Mouse (Mus musculus) erythroblast, adult 5-6 weeks (primary cell): ENCODE measurements around the gene Akap2. TPM values are rescaled to one million over a fixed set of nuclear protein-coding genes. Genes with fewer than 3 reads are reported as not detected.
"Not testable (repeated sequence)": the region's sequence is repeated elsewhere in the genome, so short reads cannot be mapped to it uniquely, and the experiment has no call there.

Source experiments
- ATAC-seq: replicated peaks from 2 replicates; pipeline ENCODE4 v1.8.0; 2016; ENCODE audit warnings: moderate number of reproducible peaks, mild to moderate bottlenecking, moderate TSS enrichment, inconsistent platforms; ENCODE audit not compliant: poor library complexity, low FRiP score, severe bottlenecking
- total RNA-seq, 2 experiments: library from RNA; stranded (forward) in 1 of 2; stranded (reverse) in 1 of 2; fragments of 150-400 nt in 1 of 2; fragments of 200-764, 138-1000 nt in 1 of 2; gene quantifications; 2 replicates each; pipeline versions ENCODE4 v1.2.3 to v1.2.4; 2015 to 2017; ENCODE audit warnings: low replicate concordance in 2 of 2

Gene Akap2
- total RNA-seq, 2 experiments from 2014 or later = not detected

GRCm38 (mm10) chr4:57888978-57889377 lies 171.5 kb downstream of the Akap2 start:
- not testable (repeated sequence) for ATAC-seq

- ATAC-seq = no peak
Observed at GRCm38 (mm10) chr4:57889773-57890172, 172.3 kb downstream of the Akap2 start.

GRCm38 (mm10) chr4:57892001-57892586 lies 174.6 kb downstream of the Akap2 start:
- ATAC-seq = no peak

- ATAC-seq = no peak
Observed at GRCm38 (mm10) chr4:57895140-57895539, 177.7 kb downstream of the Akap2 start.

GRCm38 (mm10) chr4:57895902-57896301 lies 178.4 kb downstream of the Akap2 start:
- ATAC-seq = no peak

- ATAC-seq = no peak
Observed at GRCm38 (mm10) chr4:57896631-57897030, 179.2 kb downstream of the Akap2 start.

- no peak for ATAC-seq
Observed at GRCm38 (mm10) chr4:57901210-57901609, 183.8 kb downstream of the Akap2 start.

GRCm38 (mm10) chr4:57902619-57903018 lies 185.2 kb downstream of the Akap2 start:
- no peak for ATAC-seq

- peak; percentile 78 for ATAC-seq
Observed at GRCm38 (mm10) chr4:57904211-57904610, 186.8 kb downstream of the Akap2 start.

GRCm38 (mm10) chr4:57904638-57905037 lies 187.2 kb downstream of the Akap2 start:
- no peak for ATAC-seq

GRCm38 (mm10) chr4:57906708-57907107 lies 189.3 kb downstream of the Akap2 start:
- no peak for ATAC-seq

- no peak for ATAC-seq
Observed at GRCm38 (mm10) chr4:57908860-57909259, 191.4 kb downstream of the Akap2 start.

- no peak for ATAC-seq
Observed at GRCm38 (mm10) chr4:57913021-57913420, 195.6 kb downstream of the Akap2 start.

GRCm38 (mm10) chr4:57914193-57915190 lies 197.0 kb downstream of the Akap2 start:
- no peak for ATAC-seq

- ATAC-seq = no peak
Observed at GRCm38 (mm10) chr4:57915216-57915965, 197.9 kb downstream of the Akap2 start.

GRCm38 (mm10) chr4:57916201-57916661 lies 198.8 kb downstream of the Akap2 start, which contains the start of gene D630039A03Rik:
D630039A03Rik (minus strand) TSS chr4:57916297.
- ATAC-seq = no peak

GRCm38 (mm10) chr4:57916711-57917110 lies 199.3 kb downstream of the Akap2 start:
- no peak for ATAC-seq

- no peak for ATAC-seq
Observed at GRCm38 (mm10) chr4:57919494-57920423, 202.3 kb downstream of the Akap2 start.

- ATAC-seq = no peak
Observed at GRCm38 (mm10) chr4:57920522-57920921, 203.1 kb downstream of the Akap2 start.
